Mouse (Mus musculus) CD4-positive, CD25-positive, alpha-beta regulatory T cell, adult 2 months (primary cell): ENCODE measurements around the gene Btg1.

ENCODE experiments used
- DNase-seq: peaks from one replicate; pipeline ENCODE4 v3.0.0-alpha.2; 2012; ENCODE audit warnings: low read depth, low spot score

Gene Btg1

GRCm38 (mm10) chr10:96663739-96664430 lies 47.1 kb downstream of the Btg1 start:
- peak; percentile 81 for DNase-seq
